Mouse (Mus musculus) megakaryocyte, embryonic 14.5 days (primary cell): ENCODE results near the gene Dcaf8. TPM values are rescaled to one million over a fixed set of nuclear protein-coding genes. Genes with fewer than 3 reads are reported as not detected.

Experiments
- H3K27me3 ChIP-seq: replicated peaks from 2 replicates; pipeline ENCODE3; 2012; ENCODE audit warnings: inconsistent platforms
- H3K36me3 ChIP-seq: replicated peaks from 2 replicates; pipeline ENCODE3; 2012; ENCODE audit warnings: low read length, inconsistent platforms, mixed read lengths
- H3K4me1 ChIP-seq: 2 replicates; pipeline ENCODE4 v1.6.1; 2012; ENCODE audit warnings: inconsistent platforms
- H3K4me3 ChIP-seq: replicated peaks from 2 replicates; pipeline ENCODE3; 2012; ENCODE audit warnings: moderate library complexity, mild to moderate bottlenecking, inconsistent platforms
- H3K9me3 ChIP-seq: 2 replicates; pipeline ENCODE4 v1.6.1; 2012; ENCODE audit warnings: inconsistent platforms
- FLI1 ChIP-seq: IDR thresholded peaks from 2 replicates; pipeline ENCODE4 v1.6.1; 2012; ENCODE audit warnings: low read length, inconsistent platforms, mixed read lengths
- GATA1 ChIP-seq: IDR thresholded peaks from 3 replicates; pipeline ENCODE4 v1.6.1; 2012; ENCODE audit warnings: mixed read lengths, low read length, inconsistent platforms, borderline replicate concordance
- polyA plus RNA-seq: library from polyadenylated mRNA; stranded (reverse); fragments of >175 nt; gene quantifications from 2 replicates; pipeline ENCODE4 v1.2.3, GENCODE M21; 2012; ENCODE audit warnings: low replicate concordance; ENCODE audit not compliant: insufficient read depth

Dcaf8 gene
- polyA plus RNA-seq, 1 experiment, result 34.6 TPM

DNA sequence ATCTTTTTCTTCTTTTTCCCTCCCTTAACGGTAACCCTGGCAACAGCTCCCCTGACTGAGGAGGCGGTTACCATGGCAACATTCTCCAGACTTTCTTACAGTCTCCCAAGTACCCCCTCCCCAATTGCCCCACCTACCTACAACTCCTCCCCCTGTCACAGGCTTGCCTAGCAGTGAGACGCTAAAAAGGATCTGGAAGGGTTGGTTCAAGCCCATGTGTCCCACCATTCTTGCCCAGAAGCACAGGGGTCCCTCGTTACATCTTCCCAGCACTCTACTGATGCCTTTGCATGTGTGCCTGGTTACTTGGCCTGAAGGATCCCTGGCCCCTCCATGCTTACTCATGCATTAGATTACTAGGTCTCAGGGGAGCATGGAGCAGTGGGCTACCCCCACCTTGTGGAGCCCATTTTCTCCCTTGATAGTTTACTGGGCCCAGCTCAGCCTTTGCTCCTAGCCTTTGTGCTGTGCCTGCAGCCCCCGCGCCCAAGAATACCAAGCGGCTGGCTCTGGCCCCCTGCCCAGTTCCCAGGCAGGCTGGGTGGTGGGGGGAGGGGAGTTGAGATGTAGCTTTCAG lies 53.1 kb downstream of the Dcaf8 start:
- Histone ChIP-seq H3K27me3 (no peaks in the 10 kb centered on the region), H3K9me3 (no peaks in the 10 kb centered on the region), H3K36me3 (peaks cover 94% of the 10 kb centered on the region), H3K4me3 (no peak overlapping the region), H3K4me1 (peaks cover 72% of the 10 kb centered on the region)
- TF ChIP-seq GATA1 (no peak), FLI1 (no peak)

DNA sequence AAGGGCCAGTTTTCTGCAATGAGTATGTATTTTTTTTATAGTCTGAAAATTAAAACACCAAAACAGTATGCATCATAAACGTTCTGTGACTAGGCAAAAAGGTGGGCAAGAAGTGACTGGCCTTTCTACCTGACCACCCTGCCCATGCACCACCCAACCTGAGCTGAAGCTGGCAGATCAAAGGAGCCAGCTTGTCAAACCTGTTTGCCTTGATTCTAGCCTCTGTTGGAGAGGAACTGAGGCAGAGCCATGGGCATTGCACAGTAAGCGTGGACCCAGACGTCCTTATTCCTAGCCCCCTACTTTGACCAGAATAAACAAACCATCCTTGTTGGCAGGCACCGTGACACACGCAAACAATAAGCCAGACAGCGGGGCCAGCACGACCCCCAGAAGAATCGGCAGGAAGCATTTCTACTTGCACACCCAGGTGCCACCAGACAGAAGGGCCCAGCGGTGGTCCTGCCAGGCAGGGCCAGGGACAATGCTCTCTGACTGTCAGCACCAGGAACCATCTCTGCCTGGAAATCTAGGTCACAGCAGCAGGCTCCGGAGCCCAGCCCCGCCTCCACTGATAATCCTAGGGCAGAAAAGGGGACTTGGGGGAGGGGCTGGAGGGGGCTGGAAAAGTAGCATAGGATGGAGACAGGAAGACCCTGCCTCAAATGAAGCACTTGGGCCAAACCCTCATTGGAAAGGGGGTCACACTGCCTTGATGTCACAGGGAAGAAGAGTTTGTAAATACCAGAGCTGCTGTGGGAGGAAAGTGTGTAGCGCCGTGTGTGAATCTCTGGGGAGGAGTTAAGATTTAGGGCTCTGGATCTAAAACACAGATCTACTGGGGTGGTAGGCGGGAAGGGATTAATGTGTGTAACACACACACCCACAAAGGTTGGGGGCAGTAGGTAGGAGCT lies 54.3 kb downstream of the Dcaf8 start:
- no peak overlapping the region for H3K4me3 ChIP-seq
- peaks cover 82% of the 10 kb centered on the region for H3K36me3 ChIP-seq
- no peaks in the 10 kb centered on the region for H3K27me3 ChIP-seq
- TF ChIP-seq FLI1, result no peak
- TF ChIP-seq GATA1, result no peak
- H3K4me1 ChIP-seq, result peaks cover 72% of the 10 kb centered on the region
- no peaks in the 10 kb centered on the region for H3K9me3 ChIP-seq

DNA sequence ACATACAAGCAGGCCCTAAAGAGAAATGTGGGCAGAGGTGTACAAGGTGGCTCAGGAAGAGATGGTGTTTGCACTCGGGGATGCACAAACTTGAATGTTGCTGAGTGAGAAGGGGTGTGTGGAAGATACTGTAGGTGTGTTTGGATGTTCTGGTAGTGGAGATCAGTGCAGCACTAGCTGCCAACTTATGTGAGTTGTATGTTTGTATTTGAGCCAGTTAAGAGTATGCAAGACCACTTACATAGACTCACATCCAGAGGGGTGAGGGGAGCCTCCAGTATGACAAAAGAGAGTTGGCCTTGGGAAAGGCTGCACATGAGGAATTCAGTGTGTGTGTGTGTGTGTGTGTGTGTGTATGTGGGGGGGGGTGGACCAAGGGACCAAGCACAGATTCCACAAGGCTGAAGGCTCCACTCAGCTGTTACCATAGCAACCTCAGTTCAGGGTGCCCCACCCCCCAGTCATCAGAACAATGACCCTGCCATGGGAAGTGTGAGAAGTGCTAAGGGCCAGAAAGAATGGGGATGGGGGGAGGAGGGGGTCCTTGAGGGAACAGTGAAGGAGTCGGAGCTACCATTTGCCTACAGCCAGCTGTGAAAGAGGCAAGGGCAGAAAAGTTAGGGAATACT lies 55.1 kb downstream of the Dcaf8 start:
- no peaks in the 10 kb centered on the region for H3K27me3 ChIP-seq
- H3K4me1 ChIP-seq, result peaks cover 73% of the 10 kb centered on the region
- no peaks in the 10 kb centered on the region for H3K9me3 ChIP-seq
- no peak overlapping the region for H3K4me3 ChIP-seq
- H3K36me3 ChIP-seq, result peaks cover 76% of the 10 kb centered on the region
- TF ChIP-seq FLI1 (no peak), GATA1 (no peak)

DNA sequence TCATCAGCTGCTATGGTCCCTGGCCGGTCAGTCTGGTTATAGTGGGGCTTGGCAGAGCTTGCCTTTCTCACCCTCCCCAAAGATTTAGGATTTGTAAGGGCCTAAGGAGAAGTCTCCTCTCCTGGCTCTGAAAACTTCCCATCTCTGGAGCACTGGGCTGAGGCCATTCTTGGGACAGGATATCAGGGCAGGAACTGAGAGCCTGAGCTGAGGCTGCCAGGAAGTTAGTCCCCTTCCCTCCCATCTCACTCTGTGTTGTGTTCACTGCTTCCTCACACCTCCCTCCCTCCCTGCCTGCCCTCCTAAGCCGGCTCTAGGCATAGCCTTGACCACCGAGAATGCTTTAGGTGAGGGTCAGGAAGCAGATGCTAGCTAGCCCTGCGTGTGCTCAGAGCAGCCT lies 55.7 kb downstream of the Dcaf8 start:
- no peaks in the 10 kb centered on the region for H3K27me3 ChIP-seq
- no peak for TF ChIP-seq GATA1
- TF ChIP-seq FLI1, result no peak
- peaks cover 73% of the 10 kb centered on the region for H3K4me1 ChIP-seq
- H3K9me3 ChIP-seq, result no peaks in the 10 kb centered on the region
- H3K4me3 ChIP-seq, result peak overlapping the region; percentile 62
- H3K36me3 ChIP-seq, result peaks cover 71% of the 10 kb centered on the region

DNA sequence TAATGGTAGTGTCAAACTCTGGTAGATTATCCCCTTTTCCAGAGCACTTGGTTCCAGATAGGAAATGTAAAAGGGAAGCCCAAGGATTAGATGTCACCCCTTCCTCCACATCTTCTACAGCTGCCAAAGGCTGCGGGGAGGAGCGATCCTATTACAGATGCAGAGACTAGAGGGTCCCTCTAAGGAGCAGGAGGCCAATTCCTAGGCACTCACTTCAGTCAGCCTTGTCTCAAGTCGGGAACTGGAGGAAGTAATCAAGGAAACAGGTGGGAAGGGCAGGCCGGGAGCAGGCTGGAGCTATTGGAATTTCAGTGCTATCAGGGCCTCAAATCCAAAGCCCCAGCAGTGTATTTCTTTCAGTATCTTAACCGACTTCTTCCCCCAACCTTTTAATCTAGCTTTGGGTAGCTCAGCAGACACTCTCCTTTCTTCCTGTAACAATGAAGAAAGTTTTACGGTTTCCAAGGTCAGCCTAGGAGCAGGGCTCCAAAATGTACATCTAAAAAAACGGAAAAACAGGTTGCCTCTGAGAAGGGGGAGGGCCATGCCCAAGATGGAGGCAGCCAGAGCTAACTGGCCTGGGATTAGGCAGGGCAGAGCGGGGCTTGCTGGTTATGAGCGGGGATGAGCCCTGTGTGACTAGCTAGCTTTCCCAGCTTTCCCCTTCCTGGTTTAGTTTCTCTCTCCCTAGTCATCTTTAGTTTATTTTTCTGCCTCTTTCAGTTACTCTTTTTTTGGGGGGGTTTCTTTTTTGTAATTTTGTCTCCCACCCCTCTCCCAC lies 56.3 kb downstream of the Dcaf8 start:
- Histone ChIP-seq H3K36me3 (peaks cover 66% of the 10 kb centered on the region), H3K4me1 (peaks cover 73% of the 10 kb centered on the region)
- TF ChIP-seq GATA1 (no peak), FLI1 (no peak)

DNA sequence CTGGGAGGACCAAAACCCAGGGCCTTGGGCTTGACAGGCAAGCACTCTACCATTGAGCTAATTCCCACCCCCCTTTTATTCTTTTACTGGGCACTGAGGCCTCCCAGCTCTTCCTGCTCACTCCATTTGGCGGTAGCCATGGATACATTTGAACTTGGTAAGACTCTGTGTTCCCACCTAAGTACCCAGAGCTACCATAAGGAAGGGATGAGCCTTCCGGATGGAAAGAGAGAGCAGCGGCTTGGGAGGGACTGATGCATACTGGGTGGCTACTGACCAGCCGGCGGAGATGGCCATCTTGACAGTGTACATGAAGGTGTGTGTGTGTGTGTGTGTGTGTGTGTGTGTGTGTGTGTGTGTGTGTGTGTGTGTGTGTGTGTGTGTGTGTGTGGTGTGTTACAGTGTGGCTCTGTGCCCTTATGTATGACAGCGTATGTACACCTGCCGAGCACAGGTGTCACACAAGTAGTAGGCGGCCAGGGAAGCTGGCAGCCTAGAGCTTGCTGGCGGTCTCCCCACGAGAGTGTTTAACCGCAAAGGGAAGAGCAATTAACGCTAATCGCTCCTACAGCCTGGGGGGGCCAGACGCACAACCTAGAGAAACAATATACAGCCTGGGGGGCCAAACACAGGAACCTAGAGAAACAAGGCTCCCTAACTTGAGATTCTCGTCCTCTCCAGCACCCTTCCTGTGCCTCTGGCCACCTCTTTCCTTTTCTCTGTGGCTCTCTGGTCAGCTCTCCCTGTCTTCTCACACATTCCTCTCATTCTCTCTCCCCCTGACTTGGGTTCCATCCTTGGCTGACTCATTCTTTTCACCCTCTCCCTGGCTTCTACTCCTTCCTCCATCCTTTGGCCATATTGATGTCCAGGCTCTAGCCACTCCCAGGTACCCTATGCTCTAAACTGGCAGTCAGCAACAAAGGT lies 57.2 kb downstream of the Dcaf8 start:
- Histone ChIP-seq H3K4me3 (peak overlapping the region; percentile 95), H3K4me1 (peaks cover 71% of the 10 kb centered on the region), H3K36me3 (peaks cover 65% of the 10 kb centered on the region), H3K27me3 (no peaks in the 10 kb centered on the region), H3K9me3 (no peaks in the 10 kb centered on the region)
- TF ChIP-seq GATA1 (no peak), FLI1 (no peak)

More for the DNA sequence above, 56.3 kb downstream of the Dcaf8 start:
- Histone ChIP-seq H3K4me3 (peak overlapping the region; percentile 65), H3K27me3 (no peaks in the 10 kb centered on the region), H3K9me3 (no peaks in the 10 kb centered on the region)

DNA sequence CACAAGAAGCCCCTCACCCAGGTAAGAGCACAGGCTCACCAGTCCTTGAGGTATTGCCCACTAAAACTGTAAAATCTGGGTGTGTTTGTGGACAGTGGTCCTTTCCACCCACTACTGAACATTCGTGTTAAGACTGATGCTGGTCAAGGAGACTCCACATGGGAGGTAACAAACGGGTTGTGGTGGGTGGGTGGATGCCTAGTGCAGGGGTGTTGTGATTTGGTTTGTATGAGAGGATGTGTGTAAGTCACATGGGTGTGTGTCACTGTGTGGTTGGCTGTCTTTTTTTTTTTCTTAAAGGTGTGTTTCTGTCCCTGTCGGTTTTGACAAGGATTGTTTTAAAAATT lies 57.8 kb downstream of the Dcaf8 start:
- H3K4me1 ChIP-seq, result peaks cover 70% of the 10 kb centered on the region
- H3K36me3 ChIP-seq, result peaks cover 64% of the 10 kb centered on the region
- TF ChIP-seq GATA1, result no peak
- no peak for TF ChIP-seq FLI1
- no peaks in the 10 kb centered on the region for H3K9me3 ChIP-seq
- peaks cover 2% of the 10 kb centered on the region for H3K27me3 ChIP-seq
- H3K4me3 ChIP-seq, result peak overlapping the region; percentile 95

DNA sequence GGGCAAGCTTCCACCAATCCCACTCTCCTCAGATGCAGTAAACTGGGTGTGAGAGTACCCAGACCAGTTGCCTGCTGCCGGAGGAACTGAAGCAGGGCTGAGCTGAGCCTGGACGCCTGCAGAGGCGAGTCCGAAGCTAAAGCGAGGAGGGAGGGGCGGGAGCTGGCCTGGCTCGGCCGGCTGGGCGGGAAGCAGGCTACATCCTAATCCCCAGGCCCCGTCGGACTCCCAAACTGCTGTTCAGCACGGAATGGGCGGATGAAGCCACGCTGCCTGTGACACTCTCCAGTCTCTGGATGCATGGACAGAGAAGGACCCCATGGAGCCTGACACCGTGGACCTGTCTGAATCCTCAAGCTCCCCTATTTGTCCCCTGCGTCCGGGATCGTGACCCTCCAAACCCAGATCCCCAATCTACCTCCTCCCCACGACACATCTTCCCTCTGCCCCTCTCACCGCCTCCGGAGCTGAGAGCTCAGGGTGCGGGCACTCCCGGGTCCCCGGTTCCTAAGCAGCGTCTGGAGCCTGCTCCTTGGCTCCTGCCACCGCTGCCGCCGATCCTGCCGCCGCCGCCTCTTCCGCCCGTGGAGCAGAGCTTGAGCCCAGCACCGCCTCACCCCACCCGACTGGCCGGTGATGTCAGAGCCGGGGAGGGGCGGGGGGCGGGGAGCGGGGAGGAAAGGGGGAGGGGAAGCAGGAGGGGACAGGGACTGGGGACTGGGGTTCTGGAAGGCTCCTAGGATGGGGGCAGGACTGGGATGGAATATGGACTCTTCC lies 58.4 kb downstream of the Dcaf8 start, which contains the start of gene Pea15a:
Gene Pea15a (minus strand): TSS at position 664 of the 777 bp plus-strand sequence.
- Histone ChIP-seq H3K27me3 (peaks cover 2% of the 10 kb centered on the region), H3K36me3 (peaks cover 58% of the 10 kb centered on the region), H3K4me1 (peaks cover 64% of the 10 kb centered on the region), H3K9me3 (no peaks in the 10 kb centered on the region), H3K4me3 (peak within 1 kb of the TSS; percentile 95)
- TF ChIP-seq GATA1 (no peak), FLI1 (no peak)
